Mouse (Mus musculus) heart, postnatal 0 days (tissue): ENCODE results near the gene Rsph14.
"Not testable (repeated sequence)": the region's sequence is repeated elsewhere in the genome, so short reads cannot be mapped to it uniquely, and the experiment has no call there.

Experiments used
- CTCF ChIP-seq: IDR thresholded peaks from 2 replicates; pipeline ENCODE4 v1.5.1; 2016; ENCODE audit warnings: antibody characterized with exemption, control low read depth, low read depth
- EP300 ChIP-seq: IDR thresholded peaks from 2 replicates; pipeline ENCODE4 v1.6.1; 2016; ENCODE audit warnings: antibody characterized with exemption, low read depth

DNA sequence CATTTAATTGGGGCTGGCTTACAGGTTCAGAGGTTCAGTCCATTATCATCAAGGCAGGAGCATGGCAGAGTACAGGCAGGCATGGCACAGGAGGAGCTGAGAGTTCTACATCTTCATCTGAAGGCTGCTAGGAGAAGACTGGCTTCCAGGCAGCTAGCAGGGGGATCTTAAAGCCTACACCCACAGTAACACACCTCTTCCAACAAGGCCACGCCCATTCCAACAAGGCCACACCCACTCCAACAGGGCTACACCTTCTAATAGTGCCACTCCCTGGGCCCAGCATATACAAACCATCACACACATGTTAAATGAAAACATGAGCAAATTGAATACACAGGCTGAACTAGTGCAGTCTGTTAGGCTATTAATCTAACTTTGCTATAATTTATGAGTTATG, 9.7 kb upstream of the Rsph14 start:
- not testable (repeated sequence) for TF ChIP-seq CTCF, EP300
